Mouse (Mus musculus) frontal cortex, adult (tissue): ENCODE measurements around the gene 2300009A05Rik.

ENCODE experiments used
- ATAC-seq: cut with Nextera tagmentation; 2 replicates; pipeline ENCODE4 v1.9.2; 2017; ENCODE audit warnings: mild to moderate bottlenecking, moderate library complexity, mixed read lengths; ENCODE audit not compliant: low TSS enrichment

The 2300009A05Rik gene

GRCm38 (mm10) chr9:63348146-63348545 is 50.9 kb downstream of the 2300009A05Rik start:
- ATAC-seq: no peak; the same call in 1 of the 2 replicates

DNA sequence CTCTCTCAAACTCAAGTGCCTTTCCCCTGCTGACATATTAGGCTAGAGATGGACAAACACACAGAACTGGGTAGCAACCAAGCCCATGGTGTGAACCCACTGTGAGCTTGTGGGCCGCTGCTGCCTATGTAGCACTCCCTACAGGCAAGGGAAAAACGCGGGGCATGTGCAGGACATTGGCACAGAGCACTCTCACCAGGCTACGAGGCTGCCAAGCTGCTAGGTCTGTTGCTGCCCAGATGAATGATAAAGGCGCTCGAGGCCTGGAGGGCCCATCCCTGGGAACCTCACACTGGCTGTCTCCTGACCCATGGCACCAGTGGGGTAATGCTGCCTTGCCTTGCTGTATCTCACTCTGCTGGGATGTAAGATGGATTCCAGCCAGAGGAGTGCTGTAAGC is 53.0 kb downstream of the 2300009A05Rik start:
- ATAC-seq: no peak
